Mouse (Mus musculus): ENCODE data around the gene Ciart. TPM values are rescaled to one million over a fixed set of nuclear protein-coding genes. Genes with fewer than 3 reads are reported as not detected.
"Not testable (repeated sequence)": the region's sequence is repeated elsewhere in the genome, so short reads cannot be mapped to it uniquely, and the experiment has no call there.

Ciart gene
- polyA plus RNA-seq, 1 experiment from 2014 or later = 2.7 TPM

DNA sequence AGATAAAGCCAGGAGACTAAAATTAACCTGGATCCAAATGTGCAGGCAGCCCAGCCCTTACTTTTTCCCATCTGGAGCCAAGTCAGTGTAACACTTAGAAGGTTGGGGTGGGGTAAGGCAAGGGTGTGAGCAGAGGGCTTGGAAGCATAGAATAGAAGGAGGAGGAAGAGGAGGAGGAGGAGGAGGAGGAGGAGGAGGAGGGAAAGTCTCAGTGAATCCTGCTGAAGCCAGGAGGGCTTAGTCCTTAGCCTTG, 20.2 kb upstream of the Ciart start:
- no peak for DNase-seq (ENCODE audit: low spot score)

DNA sequence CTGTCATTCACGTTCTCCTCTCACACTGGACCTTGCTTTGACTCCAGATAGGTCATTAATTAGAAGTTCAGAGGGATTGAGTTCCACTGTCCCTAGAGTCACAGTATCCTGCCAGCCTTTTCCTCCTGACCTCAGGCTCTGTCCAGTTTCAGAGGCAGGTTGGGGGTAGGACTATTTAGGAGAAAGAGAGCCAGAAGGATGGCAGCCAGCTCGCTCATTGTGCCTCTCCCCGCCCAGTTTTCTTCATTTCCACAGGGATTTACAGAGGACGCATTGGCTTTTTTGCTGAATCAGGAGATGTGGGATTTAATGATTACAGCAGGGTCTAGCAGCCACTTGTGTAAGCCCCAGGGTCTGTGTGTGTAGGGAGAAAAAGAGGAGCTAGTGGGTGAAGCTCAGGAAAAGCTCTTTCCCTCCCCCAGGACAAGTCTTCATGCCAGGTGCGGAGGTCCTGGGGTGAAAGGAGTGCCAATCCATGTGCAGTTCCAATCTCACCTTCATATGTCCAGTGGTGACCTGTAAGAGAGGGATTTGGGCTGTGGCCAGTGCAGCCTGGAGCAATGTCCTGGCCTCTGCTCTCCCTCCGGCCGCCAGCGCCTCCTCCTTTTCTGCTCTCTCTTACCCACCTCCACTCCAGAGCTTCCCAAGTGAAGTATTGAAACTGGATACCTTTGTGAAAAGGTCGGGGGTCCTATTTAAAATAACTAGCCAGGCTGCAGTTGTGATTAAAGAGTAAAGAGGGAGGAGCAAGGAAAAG, 19.7 kb upstream of the Ciart start:
- DNase-seq (ENCODE audit: low spot score) = no peak

DNA sequence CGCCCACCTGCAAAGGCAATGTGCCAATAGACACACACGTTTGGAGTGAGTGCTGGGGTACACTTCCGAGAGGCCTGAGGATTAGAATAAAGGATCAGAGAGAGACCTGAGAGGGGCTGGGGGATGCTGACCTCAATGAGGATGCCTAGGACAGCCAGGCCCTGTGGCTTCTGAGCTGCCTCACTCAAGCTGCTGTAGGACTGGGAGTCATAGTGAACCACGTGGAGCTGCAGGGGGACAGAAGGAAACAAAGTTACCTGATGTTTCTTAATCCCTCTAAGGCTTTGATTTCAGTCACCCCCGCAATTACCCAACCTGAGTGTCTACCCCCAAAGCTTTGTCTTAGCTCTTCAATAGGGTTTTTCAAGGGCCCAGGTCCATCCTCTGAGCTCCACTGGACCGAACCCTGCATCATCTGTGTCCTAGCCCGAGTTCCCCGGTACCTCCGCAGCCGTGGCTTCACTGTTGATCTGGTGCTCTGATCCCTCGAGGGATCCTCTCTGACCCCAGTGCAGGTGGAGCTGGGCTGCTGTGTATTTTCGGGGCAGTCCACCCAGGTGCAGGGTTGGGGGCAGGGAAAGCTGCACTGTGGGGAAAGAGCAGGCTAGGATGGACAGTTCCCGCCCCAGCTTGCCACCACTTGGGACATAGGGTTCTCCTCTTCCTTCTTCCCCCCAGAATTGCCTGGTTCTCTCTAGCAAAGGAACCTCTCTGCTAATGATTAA, 17.9 kb upstream of the Ciart start:
- DNase-seq (ENCODE audit: low spot score) = no peak

DNA sequence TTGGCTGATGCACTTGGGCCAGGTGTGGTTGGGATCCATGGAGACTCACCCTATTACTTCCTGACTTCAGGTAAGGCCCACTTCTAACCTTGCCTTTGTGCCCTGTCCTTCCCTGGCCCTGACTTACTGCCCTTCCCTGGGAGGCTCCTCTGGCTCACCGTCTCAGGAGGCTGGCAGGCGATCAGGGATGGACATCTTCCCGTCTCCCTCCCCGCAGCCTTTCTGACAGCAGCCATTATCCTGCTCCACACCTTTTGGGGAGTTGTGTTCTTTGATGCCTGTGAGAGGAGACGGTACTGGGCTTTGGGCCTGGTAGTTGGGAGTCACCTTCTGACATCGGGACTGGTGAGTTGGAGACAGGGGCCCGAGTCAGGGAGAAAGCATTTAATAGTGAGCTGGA, 13.4 kb upstream of the Ciart start:
- DNase-seq (ENCODE audit: low spot score) = not testable (repeated sequence)

DNA sequence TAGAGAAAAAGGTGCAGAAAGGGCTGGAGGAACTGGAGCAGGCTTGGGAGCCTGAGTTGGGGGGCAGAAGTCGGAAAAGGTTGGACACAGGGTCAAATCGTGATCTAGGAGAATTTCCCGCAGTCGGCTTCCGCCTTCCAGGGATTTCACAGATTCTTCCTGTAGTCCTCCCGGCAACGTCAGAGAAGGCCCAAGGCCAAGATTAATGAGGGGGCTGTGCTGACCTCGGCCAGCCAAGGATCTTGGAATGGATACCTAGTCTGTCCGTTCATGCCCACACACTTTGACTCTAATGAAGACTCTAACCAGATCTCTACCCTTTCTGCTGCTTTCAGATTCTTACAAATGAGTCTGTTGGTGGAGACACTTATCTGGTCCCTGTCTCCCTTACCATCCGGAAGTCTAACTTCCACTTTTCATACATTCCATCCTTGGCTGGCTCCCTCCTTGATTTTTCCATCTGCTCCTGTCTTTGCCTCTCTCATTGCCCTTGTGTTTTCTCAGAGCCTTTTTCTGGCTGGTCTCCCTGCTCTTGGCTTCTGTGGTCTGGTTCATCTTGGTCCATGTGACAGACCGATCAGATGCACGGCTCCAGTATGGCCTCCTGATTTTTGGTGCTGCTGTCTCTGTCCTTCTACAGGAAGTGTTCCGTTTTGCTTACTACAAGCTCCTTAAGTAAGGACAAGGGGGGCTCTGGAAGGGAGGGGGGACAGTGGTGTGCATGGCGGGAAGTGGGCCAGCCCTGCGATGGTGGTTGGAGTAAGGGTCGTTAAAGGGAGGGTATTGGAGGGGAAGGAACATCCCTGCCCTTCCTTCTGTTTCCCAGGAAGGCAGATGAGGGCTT, 12.5 kb upstream of the Ciart start:
- no peak for DNase-seq (ENCODE audit: low spot score)

DNA sequence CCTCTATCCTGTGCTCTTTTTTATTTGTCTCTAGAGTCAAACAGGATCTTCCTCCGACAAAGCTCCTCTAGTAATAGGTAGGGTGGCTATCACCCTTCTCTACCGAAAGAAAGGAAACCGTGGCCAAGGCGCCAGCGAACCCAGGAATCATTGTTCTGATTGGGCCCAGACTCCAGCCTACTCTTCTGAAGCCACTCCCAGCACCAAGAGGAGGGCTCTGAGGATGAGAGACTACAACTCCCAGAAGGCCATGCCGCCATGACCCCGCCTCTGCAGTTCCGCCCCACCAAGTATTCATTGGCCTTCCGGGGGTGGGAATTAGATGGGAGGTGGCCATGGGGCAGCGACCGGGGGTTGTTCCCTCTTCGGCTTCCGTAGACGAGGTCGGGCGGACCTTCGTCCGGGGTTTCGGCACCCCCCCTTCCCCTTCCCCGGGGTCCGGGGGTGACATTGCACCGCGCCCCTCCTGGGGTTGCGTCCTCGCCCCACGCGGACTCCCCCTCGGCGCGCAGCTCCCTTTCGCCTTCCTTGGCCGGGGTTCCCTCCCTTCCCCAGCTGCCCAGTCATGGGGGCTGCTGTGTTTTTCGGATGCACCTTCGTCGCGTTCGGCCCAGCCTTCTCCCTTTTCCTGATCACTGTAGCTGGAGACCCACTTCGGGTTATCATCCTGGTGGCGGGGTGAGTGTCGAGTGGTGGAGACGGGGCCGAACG, 11.7 kb upstream of the Ciart start, which contains the start of gene Aph1a:
Gene Aph1a, plus strand, starts transcription at position 364 of the 711 bp plus-strand sequence.
- DNase-seq (ENCODE audit: low spot score) = peak; percentile 97

DNA sequence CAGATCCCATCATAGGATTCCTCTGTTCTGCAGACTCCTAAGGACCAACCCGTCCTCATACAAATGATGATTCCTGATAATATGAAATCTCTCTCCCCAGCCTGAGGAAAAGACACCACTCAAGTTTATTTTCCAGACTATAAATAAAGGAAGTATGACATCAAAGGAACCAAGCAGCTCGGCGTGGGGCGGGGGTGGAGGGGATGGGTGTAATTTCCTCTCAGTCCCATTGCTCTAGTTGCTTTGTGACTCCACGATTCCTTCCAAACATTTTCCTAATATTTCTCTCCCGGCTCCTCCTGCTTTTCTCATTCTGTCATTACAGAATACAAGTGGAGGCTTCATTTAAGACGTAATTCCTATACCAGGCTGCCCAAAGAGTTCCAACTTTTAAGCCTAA, 11.1 kb upstream of the Ciart start:
- no peak for DNase-seq (ENCODE audit: low spot score)

DNA sequence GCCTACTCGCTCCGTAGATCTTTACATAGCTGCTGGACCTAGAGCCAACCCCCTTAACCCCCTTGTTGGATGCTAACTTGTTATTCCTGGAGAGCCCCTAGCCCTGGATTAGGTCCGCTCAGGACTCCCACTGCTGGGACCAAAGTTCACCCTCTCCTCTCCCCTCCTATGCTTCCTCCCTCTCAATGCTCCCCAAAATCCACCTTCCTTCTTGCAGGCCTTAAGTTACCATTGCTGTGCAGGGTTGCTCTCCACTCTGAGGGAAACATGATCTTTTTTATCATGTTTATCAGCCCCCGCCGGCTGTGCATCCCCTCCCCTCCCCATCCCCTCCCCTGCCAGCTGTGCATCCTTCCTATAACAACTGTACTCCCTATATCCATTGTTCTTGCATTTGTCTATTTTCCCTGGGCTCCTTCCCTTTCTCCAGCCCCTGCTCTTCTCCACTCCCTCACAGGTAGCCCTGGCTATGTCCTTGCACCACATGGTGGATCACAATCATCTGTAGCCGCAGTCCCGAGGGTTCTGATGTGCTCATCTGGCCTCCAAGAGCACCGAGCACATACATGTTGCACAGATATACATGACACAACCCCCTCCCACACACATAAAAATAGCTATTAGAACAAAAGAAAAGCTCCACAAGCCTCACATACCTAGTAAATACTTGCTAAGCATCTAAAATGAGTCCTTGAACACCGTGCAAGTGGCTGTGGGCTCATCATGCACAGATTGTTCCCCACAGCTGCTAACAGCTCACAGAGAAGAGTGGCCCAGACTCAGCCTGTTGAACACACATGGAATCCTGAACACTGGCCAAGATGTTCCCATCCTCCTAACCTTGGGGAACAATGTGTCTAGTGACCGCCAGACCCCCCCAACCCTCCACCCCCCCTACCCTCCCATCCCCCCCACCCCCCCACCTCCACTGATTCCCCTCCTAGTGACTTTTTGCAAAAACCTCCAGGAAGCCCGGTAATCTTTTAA, 10.3 kb upstream of the Ciart start:
- no peak for DNase-seq (ENCODE audit: low spot score)

DNA sequence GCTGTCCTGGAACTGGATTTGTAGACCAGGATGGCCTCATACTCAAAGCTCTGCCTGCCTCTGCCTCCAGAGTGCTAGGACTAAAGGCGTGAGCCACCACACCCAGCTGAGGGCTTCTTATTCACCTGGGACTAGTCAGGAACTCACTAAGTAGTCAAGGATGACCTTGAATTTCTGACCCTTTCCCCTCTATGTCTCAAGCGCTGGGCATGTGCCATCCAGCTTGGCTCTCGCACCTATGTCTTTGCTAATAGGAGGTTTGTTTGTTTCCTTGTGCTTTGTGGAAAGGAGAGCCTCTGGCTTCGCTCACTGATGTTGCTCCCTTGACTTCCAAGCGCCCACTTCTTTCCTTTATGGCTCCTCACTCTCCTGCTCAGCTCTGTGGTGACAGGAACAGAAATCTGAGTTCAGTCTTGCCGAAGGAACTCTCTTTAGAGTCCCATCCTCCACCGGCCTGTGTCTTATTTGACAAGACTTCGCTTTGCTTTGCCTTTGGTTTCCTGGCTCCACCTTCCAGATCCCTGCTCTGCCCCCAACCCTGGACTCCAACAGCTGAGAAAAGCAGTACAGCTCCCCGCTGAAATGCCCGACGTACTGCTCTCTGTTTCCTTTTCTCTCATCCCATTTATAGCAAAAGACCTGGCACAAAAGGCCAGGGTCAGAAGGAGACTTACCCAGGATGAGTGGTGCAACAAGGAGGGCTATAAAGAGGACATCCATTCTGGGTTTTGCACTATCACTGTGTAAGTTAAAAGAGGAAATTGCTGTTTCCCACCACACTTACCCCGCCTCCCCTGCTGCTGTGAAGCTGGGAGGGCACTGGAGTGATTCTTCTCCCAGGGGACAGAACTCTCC, 9.4 kb upstream of the Ciart start, which contains the start of gene BC028528:
Gene BC028528, minus strand, starts transcription at position 795 of the 855 bp plus-strand sequence.
- no peak for DNase-seq (ENCODE audit: low spot score)

DNA sequence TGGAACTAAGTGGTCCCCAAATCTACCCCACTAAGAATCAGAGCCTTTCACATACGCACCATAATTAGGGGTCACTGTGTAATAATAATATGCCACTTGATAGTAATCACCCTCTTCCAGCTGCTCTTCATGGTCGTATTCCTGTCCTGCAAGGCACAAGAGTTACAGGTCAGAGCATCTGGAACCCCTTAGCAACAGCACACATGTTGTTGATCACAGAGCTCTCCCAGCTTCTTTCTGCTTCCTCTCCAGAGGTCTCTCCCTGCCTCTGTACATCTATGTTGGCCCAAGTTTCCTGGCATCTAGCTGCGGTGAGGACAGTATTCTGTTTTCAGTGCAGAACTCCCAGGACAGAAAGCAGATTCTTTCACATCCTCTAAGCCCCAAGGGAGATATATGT, 7.6 kb upstream of the Ciart start:
- DNase-seq (ENCODE audit: low spot score) = no peak

DNA sequence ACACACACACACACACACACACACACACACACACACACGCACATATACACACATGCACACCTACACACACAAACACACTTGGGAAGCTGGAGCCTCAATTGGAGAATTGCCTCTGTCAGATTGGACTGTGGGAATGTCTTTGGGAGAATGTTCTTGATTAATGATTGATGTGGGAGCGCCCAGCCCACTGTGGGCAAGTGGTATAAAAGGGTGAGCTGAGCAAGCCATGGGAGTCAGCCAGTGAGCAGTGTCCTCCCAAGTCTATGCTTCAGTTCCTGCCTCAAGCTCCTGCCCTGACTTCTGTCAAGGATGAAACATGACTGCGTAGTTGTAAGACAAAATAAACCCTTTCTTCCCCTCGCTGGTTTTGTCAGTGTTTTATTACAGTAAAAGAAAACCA, 5.5 kb upstream of the Ciart start:
- DNase-seq (ENCODE audit: low spot score) = no peak

DNA sequence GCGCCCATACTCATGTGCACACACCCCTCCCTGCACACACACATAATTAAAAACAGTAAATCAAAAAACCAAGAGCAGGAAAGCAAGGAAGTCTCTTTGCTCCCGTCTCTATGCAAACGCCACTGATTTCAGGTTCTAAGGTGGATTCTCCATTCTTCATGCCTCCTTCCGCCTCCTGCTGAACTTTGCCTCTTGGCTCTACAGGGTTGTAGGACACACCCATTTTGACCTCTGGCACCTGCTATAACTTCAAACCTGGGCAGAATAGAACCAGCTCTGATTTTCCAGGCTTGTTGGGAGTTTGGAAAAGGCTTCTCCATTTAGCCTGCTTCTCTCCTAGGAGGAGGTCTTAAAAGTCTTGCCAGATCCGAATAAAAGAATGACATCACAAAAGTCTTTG, 2.3 kb upstream of the Ciart start:
- DNase-seq (ENCODE audit: low spot score) = no peak

DNA sequence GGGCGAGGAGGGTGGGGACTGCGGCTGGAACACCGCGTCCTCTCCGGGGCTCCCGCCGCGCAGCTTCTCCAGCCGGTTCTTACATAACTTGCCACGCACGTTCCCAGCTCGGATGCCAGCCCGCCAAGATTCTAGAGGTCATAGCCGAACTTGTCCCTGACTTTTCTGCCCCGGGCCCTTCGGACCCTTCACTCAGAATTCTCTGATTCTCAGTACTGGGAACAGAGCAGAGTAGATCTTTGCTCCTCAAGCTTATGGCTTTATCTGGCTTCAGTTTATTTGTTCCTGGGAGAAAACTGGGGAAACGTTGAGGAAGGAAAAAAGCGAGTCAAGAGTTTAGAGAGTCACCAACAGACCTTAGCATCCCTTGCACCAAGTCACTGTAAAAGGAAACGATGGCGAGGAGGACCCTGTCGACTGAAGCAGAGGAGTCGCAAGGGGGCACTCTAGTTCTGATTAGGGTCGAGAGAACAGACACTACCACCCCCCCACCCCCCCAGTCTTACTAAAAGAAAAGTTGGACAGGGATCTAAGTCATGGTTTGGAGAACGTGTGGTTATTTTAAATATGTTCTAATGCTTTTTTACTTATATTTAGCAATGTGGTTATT, 870 bp upstream of the Ciart start:
- peak; percentile 80 for DNase-seq (ENCODE audit: low spot score)

DNA sequence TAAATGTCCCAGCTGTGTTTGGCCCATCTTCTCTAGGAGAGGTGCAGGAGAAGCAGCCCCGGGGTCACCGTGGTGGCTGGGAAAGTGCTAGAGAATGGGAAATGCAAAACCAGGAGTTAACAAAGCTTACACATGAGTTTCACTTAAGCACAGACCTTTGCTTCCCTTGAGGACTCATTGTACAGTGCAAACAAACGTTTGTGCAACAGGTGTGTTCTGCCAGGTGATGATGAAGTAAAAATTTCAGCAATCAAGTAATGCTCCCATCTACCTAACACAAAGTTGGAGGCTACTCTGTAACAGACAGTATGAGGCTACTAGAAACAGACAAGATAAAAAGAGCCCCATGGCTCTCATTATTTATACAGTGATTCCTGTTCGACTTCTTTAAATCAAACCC, 3.0 kb downstream of the Ciart start:
- no peak for DNase-seq (ENCODE audit: low spot score)

DNA sequence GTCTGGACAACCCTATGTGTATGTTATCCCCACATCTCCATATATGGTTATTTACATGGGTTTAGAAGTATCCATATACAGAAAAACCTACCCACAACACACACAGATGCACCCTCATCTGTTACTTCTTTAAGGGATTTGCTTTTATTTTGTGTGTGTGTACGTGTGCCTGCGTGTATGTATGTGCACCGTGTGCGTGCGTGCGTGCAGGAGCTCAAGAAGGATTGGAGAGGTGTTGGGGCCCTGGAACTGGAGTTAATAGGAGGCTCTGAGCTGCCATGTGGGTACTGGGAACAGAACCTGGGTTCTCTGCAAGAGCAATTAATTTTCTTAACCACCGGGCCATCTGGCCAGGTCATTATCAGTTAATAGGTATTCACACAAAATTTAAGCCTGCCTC, 10.0 kb downstream of the Ciart start:
- DNase-seq (ENCODE audit: low spot score) = no peak

DNA sequence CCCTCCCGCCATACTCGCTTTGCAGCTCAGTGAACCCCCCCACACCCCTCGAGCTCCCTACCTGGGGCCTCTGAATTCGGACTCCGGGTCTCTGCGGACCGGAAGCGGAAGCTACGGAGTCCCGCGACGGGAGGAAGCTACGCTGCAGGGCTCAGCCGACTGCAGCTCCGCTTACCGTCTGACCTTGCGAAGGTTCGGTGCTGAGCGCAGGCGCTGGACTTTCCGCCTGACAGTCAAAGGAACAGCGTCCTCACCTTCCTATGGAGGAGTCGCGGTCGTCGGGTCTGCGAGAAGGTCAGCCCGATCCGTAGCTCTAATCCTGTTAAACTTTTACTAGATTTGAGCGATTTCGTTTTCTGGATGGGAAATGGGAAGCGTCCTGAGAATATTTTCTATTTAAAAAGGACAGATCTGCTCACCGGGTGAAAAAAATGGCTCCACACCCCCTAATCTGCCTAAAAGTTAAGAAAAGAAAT, 10.6 kb downstream of the Ciart start, which contains the start of gene Mrps21:
Gene Mrps21, minus strand, starts transcription at position 128 of the 476 bp plus-strand sequence.
- peak; percentile 86 for DNase-seq (ENCODE audit: low spot score)

DNA sequence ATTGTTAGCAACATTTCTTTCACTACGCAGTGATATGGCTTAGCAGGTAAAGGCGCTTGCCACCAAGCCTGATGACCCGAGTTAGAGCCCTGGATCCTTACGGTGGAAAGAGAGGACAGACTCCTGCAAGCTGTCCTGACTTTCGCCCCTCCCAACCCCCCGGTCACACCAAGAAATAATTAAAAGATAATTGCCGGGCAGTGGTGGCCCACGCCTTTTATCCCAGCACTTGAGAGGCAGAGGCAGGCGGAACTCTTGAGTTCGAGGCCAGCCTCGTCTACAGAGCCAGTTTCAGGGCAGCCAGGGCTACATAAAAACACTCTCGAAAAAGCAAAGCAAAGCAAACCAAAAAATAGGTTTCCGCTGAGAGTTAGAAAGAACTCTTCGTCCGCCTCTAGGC, 11.1 kb downstream of the Ciart start:
- DNase-seq (ENCODE audit: low spot score) = no peak

DNA sequence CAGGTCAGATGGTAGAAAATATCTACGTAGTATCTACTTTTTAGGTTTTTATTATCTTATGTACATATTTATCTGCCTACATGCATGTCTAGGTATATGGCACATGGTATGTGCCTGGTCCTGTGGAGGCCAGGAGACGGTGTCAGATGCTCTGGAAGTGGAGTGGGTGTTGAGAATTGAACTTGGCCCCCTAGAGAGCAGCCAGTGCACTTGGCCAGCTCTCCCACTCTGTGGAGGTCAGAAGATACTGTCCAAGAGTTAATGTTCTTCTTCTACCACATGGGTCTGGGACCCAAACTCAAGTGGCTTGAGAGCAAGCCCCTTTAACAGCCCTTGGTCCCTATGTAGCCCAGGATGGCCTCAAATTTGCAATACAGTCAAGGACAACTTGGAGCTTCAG, 14.6 kb downstream of the Ciart start:
- DNase-seq (ENCODE audit: low spot score) = no peak

DNA sequence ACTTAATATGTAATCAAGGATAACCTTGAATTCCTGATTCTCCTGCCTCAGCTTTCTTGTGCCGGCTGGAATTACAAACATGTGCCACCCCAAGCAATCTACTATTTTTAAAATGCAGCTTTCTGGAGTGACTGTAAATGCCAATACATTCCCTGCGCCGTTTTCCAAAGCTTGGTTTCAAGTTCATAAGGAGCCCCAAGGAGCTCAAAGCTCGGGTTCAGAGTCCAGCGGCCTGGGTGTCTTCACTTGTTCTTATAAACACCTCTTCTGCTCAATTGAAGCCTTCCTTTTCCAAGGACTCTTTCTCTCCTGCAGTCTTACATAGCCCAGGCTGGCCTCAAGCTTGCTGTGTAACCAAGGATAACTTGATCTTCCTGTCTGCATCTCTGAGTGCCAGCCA, 16.0 kb downstream of the Ciart start:
- no peak for DNase-seq (ENCODE audit: low spot score)
